Mouse (Mus musculus): ENCODE measurements around the gene Frmpd1. TPM values are rescaled to one million over a fixed set of nuclear protein-coding genes. Genes with fewer than 3 reads are reported as not detected.

Gene Frmpd1
- total RNA-seq (2015; ENCODE audit: low replicate concordance): not detected in 2 replicates
- total RNA-seq (2017; ENCODE audit: low replicate concordance): not detected in 2 replicates

GRCm38 (mm10) chr4:45184521-45185330, at the start of gene Frmpd1:
TSS of gene Frmpd1 (plus strand) at chr4:45184875.
- no peak for ATAC-seq (replicated peaks; ENCODE audit: low FRiP score, poor library complexity, severe bottlenecking)

GRCm38 (mm10) chr4:45137636-45138035, 47.0 kb upstream of the Frmpd1 start:
- no peak for ATAC-seq (replicated peaks; ENCODE audit: low FRiP score, poor library complexity, severe bottlenecking)

GRCm38 (mm10) chr4:45141835-45142234, 42.8 kb upstream of the Frmpd1 start:
- ATAC-seq (replicated peaks; ENCODE audit: low FRiP score, poor library complexity, severe bottlenecking): no peak

GRCm38 (mm10) chr4:45142411-45142810, 42.3 kb upstream of the Frmpd1 start:
- no peak for ATAC-seq (replicated peaks; ENCODE audit: low FRiP score, poor library complexity, severe bottlenecking)

GRCm38 (mm10) chr4:45143005-45143404, 41.7 kb upstream of the Frmpd1 start:
- ATAC-seq (replicated peaks; ENCODE audit: low FRiP score, poor library complexity, severe bottlenecking): no peak

- no peak for ATAC-seq (replicated peaks; ENCODE audit: low FRiP score, poor library complexity, severe bottlenecking)
These were observed 28.2 kb upstream of the Frmpd1 start for GRCm38 (mm10) chr4:45156433-45156832.

- no peak for ATAC-seq (replicated peaks; ENCODE audit: low FRiP score, poor library complexity, severe bottlenecking)
These were observed 26.1 kb upstream of the Frmpd1 start for GRCm38 (mm10) chr4:45158608-45159007.

GRCm38 (mm10) chr4:45160773-45161172, 23.9 kb upstream of the Frmpd1 start:
- no peak for ATAC-seq (replicated peaks; ENCODE audit: low FRiP score, poor library complexity, severe bottlenecking)

- ATAC-seq (replicated peaks; ENCODE audit: low FRiP score, poor library complexity, severe bottlenecking): no peak
These were observed 21.0 kb upstream of the Frmpd1 start for GRCm38 (mm10) chr4:45163711-45164110.

- ATAC-seq (replicated peaks; ENCODE audit: low FRiP score, poor library complexity, severe bottlenecking): no peak
These were observed 19.2 kb upstream of the Frmpd1 start for GRCm38 (mm10) chr4:45165477-45165876.

GRCm38 (mm10) chr4:45165955-45166354, 18.7 kb upstream of the Frmpd1 start:
- no peak for ATAC-seq (replicated peaks; ENCODE audit: low FRiP score, poor library complexity, severe bottlenecking)

- no peak for ATAC-seq (replicated peaks; ENCODE audit: low FRiP score, poor library complexity, severe bottlenecking)
These were observed 13.3 kb upstream of the Frmpd1 start for GRCm38 (mm10) chr4:45171340-45171739.

GRCm38 (mm10) chr4:45183818-45184520, 706 bp upstream of the Frmpd1 start:
- no peak for ATAC-seq (replicated peaks; ENCODE audit: low FRiP score, poor library complexity, severe bottlenecking)

- ATAC-seq (replicated peaks; ENCODE audit: low FRiP score, poor library complexity, severe bottlenecking): no peak
These were observed 625 bp downstream of the Frmpd1 start for GRCm38 (mm10) chr4:45185331-45185669.

- ATAC-seq (replicated peaks; ENCODE audit: low FRiP score, poor library complexity, severe bottlenecking): no peak
These were observed 13.6 kb downstream of the Frmpd1 start for GRCm38 (mm10) chr4:45198296-45198695.

GRCm38 (mm10) chr4:45203283-45203682, 18.6 kb downstream of the Frmpd1 start:
- no peak for ATAC-seq (replicated peaks; ENCODE audit: low FRiP score, poor library complexity, severe bottlenecking)

GRCm38 (mm10) chr4:45207444-45207843, 22.8 kb downstream of the Frmpd1 start:
- ATAC-seq (replicated peaks; ENCODE audit: low FRiP score, poor library complexity, severe bottlenecking): no peak

- ATAC-seq (replicated peaks; ENCODE audit: low FRiP score, poor library complexity, severe bottlenecking): no peak
These were observed 24.2 kb downstream of the Frmpd1 start for GRCm38 (mm10) chr4:45208832-45209363.

- ATAC-seq (replicated peaks; ENCODE audit: low FRiP score, poor library complexity, severe bottlenecking): no peak
These were observed 27.8 kb downstream of the Frmpd1 start for GRCm38 (mm10) chr4:45212342-45213063.

- no peak for ATAC-seq (replicated peaks; ENCODE audit: low FRiP score, poor library complexity, severe bottlenecking)
These were observed 35.3 kb downstream of the Frmpd1 start for GRCm38 (mm10) chr4:45219946-45220345.
